Mouse (Mus musculus) kidney, postnatal 14 days (tissue): ENCODE measurements around the gene Ankrd1.

ENCODE experiments used
- DNase-seq: peaks from one replicate; pipeline ENCODE4 v3.0.0; 2022; ENCODE audit warnings: mixed read lengths

Ankrd1 gene

DNA sequence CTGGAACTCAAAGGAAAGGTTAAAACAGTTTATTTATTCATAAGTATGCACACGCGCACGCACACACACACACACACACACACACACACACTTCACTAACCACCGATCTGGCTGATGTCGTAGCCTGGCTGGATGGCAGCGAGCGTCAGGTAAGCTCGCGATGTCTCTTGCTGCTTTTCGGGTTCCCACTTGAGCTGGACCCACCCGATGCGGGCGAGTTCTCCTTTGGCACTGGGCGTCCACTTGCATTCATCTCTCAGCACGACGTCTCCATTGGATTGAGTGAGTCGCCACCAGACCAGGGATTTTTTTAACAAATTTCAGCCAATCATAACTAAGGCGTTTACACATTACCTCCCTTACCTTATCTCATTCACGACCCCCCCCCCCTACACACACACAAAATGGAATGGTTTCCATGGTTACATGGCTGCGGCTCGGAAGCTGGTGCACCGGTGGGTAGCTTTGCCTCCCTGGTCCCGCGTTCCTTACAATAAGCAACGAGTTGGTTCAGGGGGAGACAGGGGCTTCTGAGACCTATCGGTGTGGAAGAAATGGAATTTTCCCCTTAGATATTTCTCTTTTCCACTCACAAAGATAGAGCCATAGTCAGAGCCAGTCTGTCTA, 10.5 kb downstream of the Ankrd1 start:
- no peak for DNase-seq

DNA sequence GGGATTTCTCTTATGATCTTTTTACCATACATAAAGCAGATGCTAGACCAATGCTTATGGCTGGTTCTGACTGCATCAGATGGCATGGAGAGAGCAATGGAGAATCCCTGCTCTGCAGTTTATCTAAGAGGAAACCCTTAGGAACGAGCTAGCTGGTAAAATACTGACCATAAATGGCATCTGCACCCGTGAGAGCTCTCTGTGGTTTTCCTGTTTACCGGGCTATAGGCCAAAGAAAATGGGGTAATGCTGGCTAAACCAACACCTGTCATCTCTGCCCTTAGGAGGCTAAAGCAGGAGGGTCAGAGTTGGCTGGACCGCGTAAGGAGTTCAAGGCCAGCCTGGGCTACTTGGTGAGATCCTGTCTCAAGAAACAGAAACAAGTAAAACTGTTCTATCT, 16.0 kb downstream of the Ankrd1 start:
- DNase-seq: no peak

DNA sequence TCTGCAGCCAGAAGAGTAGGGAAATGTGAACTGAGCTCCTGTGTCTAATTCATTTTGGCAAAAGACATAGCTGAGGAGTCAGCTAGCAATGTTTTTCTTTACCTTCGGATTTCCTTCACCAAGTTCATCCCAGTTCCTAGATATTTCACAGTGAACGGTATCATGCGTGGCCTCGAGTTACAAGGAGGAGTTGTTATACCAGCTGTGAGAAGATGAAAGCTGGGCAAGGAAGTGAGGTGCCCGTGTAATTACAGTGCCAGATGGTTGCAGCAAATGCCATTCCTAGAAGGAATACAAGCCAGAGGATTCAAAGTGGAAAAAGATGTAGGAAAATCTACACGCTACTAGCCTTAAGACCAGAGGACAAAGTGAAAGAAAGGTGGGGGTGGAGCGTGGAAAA, 21.0 kb downstream of the Ankrd1 start:
- DNase-seq: no peak

DNA sequence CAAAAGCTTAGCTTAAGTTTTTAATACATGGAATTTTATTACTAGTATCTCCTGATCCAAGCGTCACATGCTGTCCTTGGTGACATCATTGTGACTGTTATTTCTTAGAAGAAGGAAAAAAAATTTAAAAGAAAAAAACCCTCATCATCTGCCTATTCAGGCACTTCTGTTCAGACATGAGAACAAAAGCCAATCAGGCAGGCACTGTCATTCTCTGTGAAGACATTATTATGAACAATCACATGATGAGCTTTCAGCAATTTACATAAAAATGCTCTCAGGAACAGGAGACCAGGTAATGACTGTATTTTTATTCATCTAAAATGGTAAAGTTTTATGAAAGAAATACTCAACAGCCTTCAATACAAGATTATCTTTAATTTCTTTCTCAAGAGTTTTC, 21.6 kb downstream of the Ankrd1 start:
- DNase-seq: no peak

DNA sequence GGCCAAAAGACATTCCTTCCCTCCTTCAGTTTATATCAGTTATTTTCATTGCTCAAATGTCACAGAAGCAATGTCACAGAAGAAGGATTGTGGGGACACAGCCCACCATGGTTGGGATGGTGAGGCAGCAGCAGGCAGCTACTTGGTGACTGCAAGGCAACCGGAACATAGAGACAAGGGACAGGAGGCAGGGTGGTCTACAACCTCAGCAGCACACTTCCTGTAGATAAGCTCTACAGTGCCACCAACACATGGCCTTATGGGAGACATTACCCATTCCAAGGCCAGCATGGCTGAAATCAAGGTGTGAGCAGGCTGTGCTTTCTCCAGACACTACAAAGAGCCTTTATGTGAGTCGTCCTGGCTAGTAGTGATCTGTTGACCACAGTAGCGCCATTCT, 22.7 kb downstream of the Ankrd1 start:
- DNase-seq: no peak

DNA sequence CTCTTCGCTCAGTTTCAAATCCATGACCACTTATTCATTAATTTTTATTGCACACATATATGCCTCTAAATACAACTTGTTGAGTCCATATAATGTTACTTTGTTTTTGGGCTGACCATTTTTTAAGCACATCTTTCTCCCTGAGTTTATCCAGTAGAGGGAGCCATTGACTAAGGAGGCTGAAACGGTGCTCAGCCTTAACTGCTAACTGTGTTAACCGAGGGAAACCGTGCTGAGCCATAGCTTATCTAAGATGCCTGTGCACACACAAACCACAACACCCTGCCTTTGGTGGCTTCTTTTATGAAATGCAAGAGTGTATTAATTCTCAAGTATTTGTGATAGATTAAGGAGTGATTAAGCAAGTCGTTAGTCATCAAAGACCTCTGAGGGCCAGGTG, 29.1 kb downstream of the Ankrd1 start:
- DNase-seq: peak; percentile 6

DNA sequence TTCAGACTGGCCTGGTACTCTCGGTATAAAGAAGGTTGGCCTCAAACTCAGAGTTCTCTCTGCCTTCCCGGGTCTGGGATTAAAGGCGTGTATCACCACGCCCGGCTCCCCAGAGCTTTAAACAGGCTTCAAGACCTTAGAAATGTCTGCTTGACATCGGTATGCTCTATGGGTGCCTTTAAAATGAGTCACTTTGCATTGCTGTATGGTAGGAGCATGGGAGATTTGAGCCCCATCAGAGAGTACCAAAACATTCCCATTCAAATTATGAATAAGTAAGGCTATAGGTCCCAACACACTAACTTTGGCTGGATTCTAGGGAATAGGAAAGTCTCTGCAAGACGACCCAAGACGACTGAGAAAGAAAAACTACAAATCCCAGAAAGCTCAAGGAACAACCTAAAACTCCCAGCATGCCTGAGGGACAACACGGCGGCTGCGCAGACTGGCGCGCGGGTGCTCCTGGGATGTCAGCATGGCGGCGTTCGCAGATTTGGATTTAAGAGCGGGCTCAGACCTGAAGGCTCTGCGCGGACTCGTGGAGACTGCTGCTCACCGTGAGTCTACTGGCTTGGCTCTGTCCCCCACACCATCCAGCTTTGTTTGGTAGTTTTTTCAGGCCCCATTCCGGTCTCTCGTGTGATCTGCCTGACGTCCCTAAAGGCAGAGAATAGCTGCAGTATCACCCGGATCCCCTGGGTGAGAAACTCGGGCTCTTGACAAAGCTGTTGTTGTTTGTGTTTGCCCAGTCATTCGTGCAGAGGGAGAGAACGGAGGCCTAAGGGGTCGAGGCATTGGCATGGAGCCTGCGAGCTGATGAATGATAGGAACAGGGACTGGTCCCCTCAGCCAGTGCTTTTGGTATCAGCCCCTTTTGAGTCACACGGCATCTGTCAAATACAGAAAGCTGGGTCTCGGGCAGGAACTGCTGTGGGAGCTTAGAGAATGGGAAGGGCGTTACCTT, 36.4 kb downstream of the Ankrd1 start, which contains the start of gene Rpp30:
Rpp30 (plus strand) TSS at position 455 of the 964 bp plus-strand sequence.
- peak; percentile 91 for DNase-seq

DNA sequence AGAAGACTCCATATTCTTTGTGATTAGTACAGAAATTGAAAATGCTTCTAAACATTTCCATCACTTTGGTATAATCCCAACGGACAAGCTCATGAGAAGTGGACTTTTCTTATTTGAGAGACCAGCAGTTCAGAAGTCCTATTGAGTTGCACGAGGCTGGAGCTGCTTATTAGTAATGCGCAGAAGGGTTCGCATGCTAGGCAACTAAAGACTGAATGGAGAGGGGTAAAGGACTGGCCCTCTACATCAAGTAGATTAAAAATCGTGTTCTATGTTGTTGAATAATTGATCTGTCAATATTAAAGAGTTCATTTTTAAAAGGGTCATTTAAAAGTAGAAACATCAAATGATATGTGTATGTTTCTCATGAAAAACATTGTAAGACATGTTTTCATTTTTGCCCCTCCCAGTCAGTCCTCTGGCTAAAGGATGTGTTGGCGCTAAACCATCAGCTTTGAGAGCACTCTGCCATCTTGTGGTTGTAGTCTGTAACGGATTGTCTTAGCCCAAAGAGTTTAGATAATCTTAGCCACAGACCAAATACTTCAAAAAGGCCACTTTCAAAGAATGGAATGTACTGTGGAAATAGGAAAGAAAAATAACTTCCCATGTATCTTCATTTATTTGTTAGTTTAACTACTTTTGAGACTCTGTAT, 37.2 kb downstream of the Ankrd1 start:
- DNase-seq: peak; percentile 58

DNA sequence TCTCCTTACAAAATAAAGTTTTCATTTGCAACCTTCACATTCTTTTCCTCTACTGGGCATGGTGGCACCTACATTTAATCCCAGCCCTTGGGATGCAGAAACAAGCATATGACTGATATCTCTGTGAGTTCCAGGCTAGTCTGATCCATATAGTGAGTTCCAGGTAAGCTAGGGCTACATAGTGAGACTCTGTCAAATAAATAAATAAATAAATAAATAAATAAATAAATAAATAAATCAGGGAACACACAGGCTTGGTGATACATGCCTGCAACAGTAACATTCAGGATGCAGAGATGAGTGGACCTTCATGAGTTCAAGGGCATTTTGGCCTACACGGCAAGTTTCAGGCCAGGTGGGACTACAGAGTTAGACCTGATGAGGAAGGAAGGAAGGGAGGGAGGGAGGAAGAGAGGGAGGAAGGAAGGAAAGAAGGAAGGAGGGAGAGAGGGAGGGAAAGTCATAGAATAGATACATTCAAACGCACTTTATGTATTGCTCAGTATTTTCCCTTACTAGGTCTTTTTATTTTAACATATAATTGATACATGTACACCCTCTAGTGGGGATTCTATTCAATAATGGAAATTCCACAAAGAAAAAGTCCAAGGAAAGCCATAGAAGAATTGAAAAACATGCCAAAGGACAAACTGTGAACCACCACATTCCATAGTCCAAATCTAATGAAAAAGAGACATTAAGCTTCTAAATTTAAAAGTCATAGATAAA, 56.9 kb downstream of the Ankrd1 start:
- DNase-seq: no peak
